Mouse (Mus musculus): ENCODE measurements at regions not wholly inside any gene's neighbourhood (a gene's known extent, or its start where the extent isn't known, plus 50 kb on each side); places are given as distances from the start of the nearest gene placed in this dataset.

- TF ChIP-seq POLR2A (IDR thresholded peaks at IDR 0.05; ENCODE audit: low read depth, low read length) (no peak), USF1 (IDR thresholded peaks at IDR 0.05; ENCODE audit: low read depth, low read length) (no peak), CTCF (conservative IDR thresholded peaks at IDR 0.05 in 1 of 2, IDR thresholded peaks at IDR 0.05 in 1 of 2; ENCODE audit: low read depth in 2 of 2, low read length in 2 of 2) (no peak)
These were observed 104.0 kb upstream of the Gm3448 start for GRCm38 (mm10) chr17:15145191-15145968.

Measured in CH12.LX (cell line).